In genomic region chr11:9533658-9534202, GRCm38 (mm10) we compare ENCODE assay signal across 27 mouse cellular contexts.
"Had no signal": no experiment of that assay in that cellular context is flagged by ENCODE, and none has a peak within 500 bp of the region (broad histone marks: within the 10 kb centered on the region; RNA-seq: fewer than 3 reads in every experiment).

No protein-coding gene starts in this region.

- ATAC-seq: forebrain, embryonic 13.5 days; forebrain, embryonic 14.5 days; forebrain, embryonic 15.5 days; forebrain, embryonic 16.5 days; forebrain, postnatal 0 days had no signal

- H3K4me2 ChIP-seq: embryonic facial prominence, embryonic 12.5 days; embryonic facial prominence, embryonic 13.5 days; embryonic facial prominence, embryonic 15.5 days; forebrain, embryonic 12.5 days; forebrain, embryonic 13.5 days; forebrain, embryonic 15.5 days had no signal

- H3K27me3 ChIP-seq: embryonic facial prominence, embryonic 12.5 days; embryonic facial prominence, embryonic 13.5 days; embryonic facial prominence, embryonic 15.5 days; forebrain, embryonic 12.5 days; forebrain, embryonic 13.5 days; forebrain, embryonic 15.5 days had no signal

- H3K4me1 ChIP-seq: embryonic facial prominence, embryonic 13.5 days; embryonic facial prominence, embryonic 15.5 days; forebrain, embryonic 12.5 days; forebrain, embryonic 13.5 days; forebrain, embryonic 15.5 days had no signal

- H3K4me3 ChIP-seq: embryonic facial prominence, embryonic 10.5 days; embryonic facial prominence, embryonic 12.5 days; embryonic facial prominence, embryonic 13.5 days; embryonic facial prominence, embryonic 15.5 days; erythroblast, embryonic 14.5 days; forebrain, embryonic 10.5 days; forebrain, embryonic 12.5 days; forebrain, embryonic 13.5 days; forebrain, embryonic 15.5 days; gastrocnemius, adult 2 months had no signal

- DNase-seq: cerebellum, adult 2 months; cerebellum, adult 8-10 months; cerebellum, adult 9-10 months; cerebellum, adult 9-11 months; cerebellum, postnatal 10 days; cerebellum, postnatal 14 days; cerebellum, postnatal 25 days; cerebellum, postnatal 36 days; embryo, embryonic 11 days; forebrain, postnatal 0 days; gastrocnemius, adult 2 months; gastrocnemius, postnatal 10 days; gastrocnemius, postnatal 14 days; gastrocnemius, postnatal 25 days; gastrocnemius, postnatal 36 days; heart, adult 18-20 months had no signal

- H3K9me3 ChIP-seq: embryonic facial prominence, embryonic 10.5 days; embryonic facial prominence, embryonic 12.5 days; embryonic facial prominence, embryonic 13.5 days; embryonic facial prominence, embryonic 15.5 days; forebrain, embryonic 10.5 days; forebrain, embryonic 12.5 days; forebrain, embryonic 13.5 days; forebrain, embryonic 15.5 days had no signal

- H3K27ac ChIP-seq: embryonic facial prominence, embryonic 10.5 days; embryonic facial prominence, embryonic 12.5 days; embryonic facial prominence, embryonic 13.5 days; embryonic facial prominence, embryonic 15.5 days; forebrain, embryonic 10.5 days; forebrain, embryonic 12.5 days; forebrain, embryonic 13.5 days; forebrain, embryonic 15.5 days; gastrocnemius, adult 2 months had no signal

- H3K9ac ChIP-seq: embryonic facial prominence, embryonic 12.5 days; embryonic facial prominence, embryonic 13.5 days; embryonic facial prominence, embryonic 15.5 days; forebrain, embryonic 12.5 days; forebrain, embryonic 13.5 days; forebrain, embryonic 15.5 days; forebrain, postnatal 0 days had no signal

- H3K36me3 ChIP-seq: embryonic facial prominence, embryonic 10.5 days; embryonic facial prominence, embryonic 12.5 days; embryonic facial prominence, embryonic 13.5 days; embryonic facial prominence, embryonic 15.5 days; forebrain, embryonic 10.5 days; forebrain, embryonic 12.5 days; forebrain, embryonic 15.5 days had no signal
